Mouse (Mus musculus) lung, embryonic 14.5 days (tissue): ENCODE measurements around the gene P4ha3. TPM values are rescaled to one million over a fixed set of nuclear protein-coding genes. Genes with fewer than 3 reads are reported as not detected.
A peak's percentile ranks its signal among the peaks of the same experiment; 100 is the strongest.

Experiments used
- ATAC-seq: fragments of 200-750 bp; cut with Nextera tagmentation; 2 replicates; pipeline ENCODE4 v1.8.0; 2017; ENCODE audit warnings: mild to moderate bottlenecking, moderate TSS enrichment, moderate library complexity; ENCODE audit not compliant: insufficient read depth
- DNase-seq: peaks from one replicate; pipeline ENCODE4 v3.0.0-alpha.2; 2015
- H3K27ac ChIP-seq: fragments of 300-500 bp; sonication (generic); 2 replicates; pipeline ENCODE4 v1.5.1; 2014; ENCODE audit warnings: low read depth, mild to moderate bottlenecking, moderate library complexity
- H3K27me3 ChIP-seq: fragments of 300-500 bp; sonication (generic); 2 replicates; pipeline ENCODE4 v1.6.1; 2014; ENCODE audit warnings: low read length, control low read depth; ENCODE audit not compliant: insufficient read depth
- H3K36me3 ChIP-seq: fragments of 300-500 bp; sonication (generic); 2 replicates; pipeline ENCODE4 v1.6.1; 2014; ENCODE audit warnings: control low read depth; ENCODE audit not compliant: insufficient read depth
- H3K4me1 ChIP-seq: fragments of 300-500 bp; sonication (generic); 2 replicates; pipeline ENCODE4 v1.6.1; 2014; ENCODE audit warnings: antibody characterized with exemption, control low read depth; ENCODE audit not compliant: insufficient read depth
- H3K4me2 ChIP-seq: fragments of 300-500 bp; sonication (generic); 2 replicates; pipeline ENCODE4 v1.6.1; 2014; ENCODE audit warnings: mild to moderate bottlenecking
- H3K4me3 ChIP-seq: fragments of 300-500 bp; sonication (generic); 2 replicates; pipeline ENCODE4 v1.5.1; 2014; ENCODE audit warnings: low read depth, low read length
- H3K9ac ChIP-seq: fragments of 300-500 bp; sonication (generic); 2 replicates; pipeline ENCODE4 v1.6.1; 2014
- H3K9me3 ChIP-seq: fragments of 300-500 bp; sonication (generic); 2 replicates; pipeline ENCODE4 v1.6.1; 2016; ENCODE audit warnings: low read depth, low read length, control low read depth
- CTCF ChIP-seq: IDR thresholded peaks from 2 replicates; pipeline ENCODE4 v1.5.1; 2016; ENCODE audit warnings: antibody characterized with exemption, low read depth
- WGBS: fragments of 180-500 bp; shearing (Covaris S2); extraction: QIAGEN DNeasy Blood & Tissue Kit; methylation state at CpG from one replicate; pipeline ENCODE4 v1.1.7; 2014; 5-methylcytosine and 5-hydroxymethylcytosine counted together
- polyA plus RNA-seq: library from polyadenylated mRNA; unstranded; fragments of >200 nt; fragmentation: Nextera tagmentation; extraction: Ambion mirVana; gene quantifications from 2 replicates; pipeline ENCODE4 v1.2.1, GENCODE M21; 2014

P4ha3 gene
- polyA plus RNA-seq, 1 experiment from 2014 or later, result 21.2 TPM

- Histone ChIP-seq H3K4me2 (no peak overlapping the region), H3K4me3 (no peak overlapping the region), H3K27ac (no peak overlapping the region), H3K9ac (no peak overlapping the region), H3K27me3 (no peaks in the 10 kb centered on the region), H3K9me3 (no peaks in the 10 kb centered on the region), H3K36me3 (0 out of 2 replicates have a peak, but pooled peaks cover 11% of the 10 kb centered on the region), H3K4me1 (no peaks in the 10 kb centered on the region)
- ATAC-seq (no peak), DNase-seq (no peak)
- WGBS, result 80% methylated on average over 8 of the region's 8 CpGs
- no peak for TF ChIP-seq CTCF
These were observed 31.6 kb downstream of the P4ha3 start for GRCm38 (mm10) chr7:100316924-100317323.

- Histone ChIP-seq H3K27me3 (no peaks in the 10 kb centered on the region), H3K36me3 (0 out of 2 replicates have a peak, but pooled peaks cover 11% of the 10 kb centered on the region), H3K27ac (no peak overlapping the region), H3K4me1 (no peaks in the 10 kb centered on the region), H3K4me3 (no peak overlapping the region), H3K9me3 (no peaks in the 10 kb centered on the region), H3K9ac (no peak overlapping the region), H3K4me2 (no peak overlapping the region)
- DNase-seq (no peak), ATAC-seq (no peak)
- 92% methylated on average over 5 of the region's 5 CpGs for WGBS
- no peak for TF ChIP-seq CTCF
These were observed 32.2 kb downstream of the P4ha3 start for GRCm38 (mm10) chr7:100317534-100317933.

GRCm38 (mm10) chr7:100323721-100324120 lies 38.4 kb downstream of the P4ha3 start:
- peaks cover 23% of the 10 kb centered on the region for H3K36me3 ChIP-seq
- no peaks in the 10 kb centered on the region for H3K4me1 ChIP-seq
- TF ChIP-seq CTCF, result no peak
- DNase-seq (peak; percentile 31), ATAC-seq (no peak)
- no peak overlapping the region for H3K4me3 ChIP-seq
- H3K9me3 ChIP-seq, result no peaks in the 10 kb centered on the region
- no peaks in the 10 kb centered on the region for H3K27me3 ChIP-seq
- H3K9ac ChIP-seq, result no peak overlapping the region
- no peak overlapping the region for H3K4me2 ChIP-seq
- H3K27ac ChIP-seq, result no peak overlapping the region
- WGBS, result 51% methylated on average over 3 of the region's 3 CpGs

GRCm38 (mm10) chr7:100325482-100325881 lies 40.2 kb downstream of the P4ha3 start:
- H3K4me1 ChIP-seq, result no peaks in the 10 kb centered on the region
- peak; percentile 71 for DNase-seq
- no peak overlapping the region for H3K27ac ChIP-seq
- no peak overlapping the region for H3K9ac ChIP-seq
- no peak overlapping the region for H3K4me2 ChIP-seq
- no peak overlapping the region for H3K4me3 ChIP-seq
- H3K27me3 ChIP-seq, result no peaks in the 10 kb centered on the region
- peak; percentile 84 for TF ChIP-seq CTCF
- no peak for ATAC-seq
- 69% methylated on average over 6 of the region's 6 CpGs for WGBS
- peaks cover 25% of the 10 kb centered on the region for H3K36me3 ChIP-seq
- H3K9me3 ChIP-seq, result no peaks in the 10 kb centered on the region

DNA sequence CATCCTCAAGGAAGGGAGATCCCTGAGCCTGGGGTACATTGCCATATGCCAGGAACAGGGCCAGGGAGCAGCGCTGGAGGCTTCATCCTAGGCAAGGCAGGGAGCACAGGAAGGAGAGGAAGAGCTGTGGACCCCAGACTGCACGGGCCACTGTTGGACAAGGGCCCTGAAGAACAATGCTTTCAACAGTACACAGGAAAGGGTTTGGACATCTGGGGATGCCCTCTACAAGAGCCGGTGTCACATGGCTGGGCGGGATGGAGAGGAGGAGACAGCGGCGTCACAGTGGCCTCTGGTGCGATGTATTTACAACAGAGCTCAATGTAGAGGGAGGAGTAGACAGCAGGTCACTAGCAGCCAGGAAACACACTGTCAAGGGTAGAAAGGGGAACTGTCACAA lies 42.2 kb downstream of the P4ha3 start:
- Histone ChIP-seq H3K4me1 (no peaks in the 10 kb centered on the region), H3K27ac (no peak overlapping the region), H3K9me3 (no peaks in the 10 kb centered on the region), H3K4me3 (no peak overlapping the region), H3K36me3 (peaks cover 43% of the 10 kb centered on the region), H3K9ac (no peak overlapping the region), H3K4me2 (no peak overlapping the region), H3K27me3 (no peaks in the 10 kb centered on the region)
- 83% methylated on average over 7 of the region's 7 CpGs for WGBS
- TF ChIP-seq CTCF, result no peak
- ATAC-seq (peak; percentile 31; the same call in 1 of the 2 replicates), DNase-seq (no peak)

DNA sequence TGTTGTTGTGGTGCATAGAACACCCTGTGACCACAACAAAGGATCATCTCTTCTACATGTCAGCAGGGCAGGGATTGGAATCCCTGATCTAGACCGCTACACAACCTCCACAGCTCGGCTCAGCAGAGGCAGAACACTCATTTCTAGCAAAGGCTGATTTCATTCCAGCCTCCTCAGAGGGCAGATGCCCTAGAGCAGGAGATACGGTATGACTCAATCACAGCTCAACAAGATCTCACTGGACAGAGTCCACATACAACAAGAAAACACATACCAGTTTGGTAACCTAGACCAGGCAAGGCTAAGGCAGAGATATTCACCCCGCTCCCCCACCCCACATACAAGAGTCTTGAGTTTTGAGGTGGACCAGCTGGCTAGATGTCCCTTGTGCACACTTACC lies 43.3 kb downstream of the P4ha3 start:
- Histone ChIP-seq H3K9ac (no peak overlapping the region), H3K36me3 (peaks cover 51% of the 10 kb centered on the region), H3K4me1 (no peaks in the 10 kb centered on the region), H3K4me3 (no peak overlapping the region), H3K27ac (no peak overlapping the region), H3K4me2 (no peak overlapping the region), H3K27me3 (no peaks in the 10 kb centered on the region), H3K9me3 (no peaks in the 10 kb centered on the region)
- 87% methylated on average over 4 of the region's 4 CpGs for WGBS
- ATAC-seq (no peak), DNase-seq (no peak)
- TF ChIP-seq CTCF, result no peak

DNA sequence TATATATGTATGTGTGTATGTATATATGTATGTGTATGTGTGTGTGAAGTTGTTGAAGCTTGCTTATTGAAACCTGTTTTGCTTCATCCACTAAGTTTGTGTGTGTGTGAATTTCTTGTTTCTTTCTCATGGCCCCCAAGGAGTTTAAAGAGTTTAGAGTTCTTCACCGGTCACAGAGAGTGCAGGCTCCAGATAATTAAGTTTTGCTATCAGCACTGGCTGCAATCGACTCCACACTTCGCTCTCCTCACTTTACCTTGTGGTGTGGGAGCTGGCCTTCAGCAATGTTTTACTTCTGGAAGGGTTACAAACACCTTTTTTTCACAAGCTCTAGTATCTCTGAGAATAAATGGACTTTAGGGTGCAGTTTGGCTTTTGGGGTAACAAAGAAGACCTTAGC lies 45.9 kb downstream of the P4ha3 start:
- ATAC-seq, result no peak
- H3K36me3 ChIP-seq, result peaks cover 73% of the 10 kb centered on the region
- H3K9me3 ChIP-seq, result no peaks in the 10 kb centered on the region
- WGBS, result 83% methylated on average over 3 of the region's 3 CpGs
- no peak overlapping the region for H3K27ac ChIP-seq
- H3K4me2 ChIP-seq, result no peak overlapping the region
- DNase-seq, result no peak
- no peak overlapping the region for H3K4me3 ChIP-seq
- no peak overlapping the region for H3K9ac ChIP-seq
- TF ChIP-seq CTCF, result no peak
- no peaks in the 10 kb centered on the region for H3K27me3 ChIP-seq
- H3K4me1 ChIP-seq, result no peaks in the 10 kb centered on the region

GRCm38 (mm10) chr7:100335921-100336320 lies 50.6 kb downstream of the P4ha3 start:
- ATAC-seq, result no peak
- H3K36me3 ChIP-seq, result peaks cover 72% of the 10 kb centered on the region
- no peak for DNase-seq

More at GRCm38 (mm10) chr7:100335921-100336320, 50.6 kb downstream of the P4ha3 start:
- H3K9ac ChIP-seq, result no peak overlapping the region
- no peaks in the 10 kb centered on the region for H3K9me3 ChIP-seq
- H3K4me3 ChIP-seq, result no peak overlapping the region
- H3K27me3 ChIP-seq, result no peaks in the 10 kb centered on the region
- no peak overlapping the region for H3K4me2 ChIP-seq
- TF ChIP-seq CTCF, result no peak
- 95% methylated on average over 2 of the region's 2 CpGs for WGBS
- no peaks in the 10 kb centered on the region for H3K4me1 ChIP-seq
- H3K27ac ChIP-seq, result no peak overlapping the region
